Mouse (Mus musculus): ENCODE data around the gene Terb2. TPM values are rescaled to one million over a fixed set of nuclear protein-coding genes. Genes with fewer than 3 reads are reported as not detected.

Gene Terb2
- polyA plus RNA-seq (2012; rRNA removed): not detected in 2 replicates

DNA sequence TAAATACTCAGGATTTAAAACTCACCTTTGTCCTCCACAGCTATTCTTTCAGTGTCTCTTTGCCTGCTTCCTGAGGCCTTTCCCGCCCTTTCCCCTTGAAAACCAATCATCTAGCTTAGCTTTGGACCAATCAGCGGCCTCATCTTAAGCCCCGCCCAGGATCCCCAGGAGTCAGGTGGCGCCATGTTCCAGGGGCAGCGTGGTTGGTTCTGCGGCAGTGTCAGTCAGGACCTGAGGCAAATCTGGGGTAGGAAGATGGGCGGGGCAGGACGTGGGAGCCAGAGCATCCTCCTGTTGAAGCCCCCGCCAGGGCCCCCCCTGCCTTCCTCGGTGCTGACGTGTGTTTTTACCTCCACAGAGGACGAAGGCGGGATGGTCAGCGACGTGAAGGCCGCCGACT is at the start of gene Terb2, which contains the start of gene Patl2:
Terb2 (plus strand) TSS at position 167 of the 400 bp plus-strand sequence.
Patl2 (minus strand) TSS at position 84 of the 400 bp plus-strand sequence.

GRCm38 (mm10) chr2:122147508-122148241 is 38.4 kb upstream of the Terb2 start, which contains the start of gene B2m:
B2m (plus strand) TSS chr2:122147686.

GRCm38 (mm10) chr2:122160680-122161079 is 25.4 kb upstream of the Terb2 start, which contains the start of gene Trim69:
Trim69 (plus strand) TSS chr2:122160700.

DNA sequence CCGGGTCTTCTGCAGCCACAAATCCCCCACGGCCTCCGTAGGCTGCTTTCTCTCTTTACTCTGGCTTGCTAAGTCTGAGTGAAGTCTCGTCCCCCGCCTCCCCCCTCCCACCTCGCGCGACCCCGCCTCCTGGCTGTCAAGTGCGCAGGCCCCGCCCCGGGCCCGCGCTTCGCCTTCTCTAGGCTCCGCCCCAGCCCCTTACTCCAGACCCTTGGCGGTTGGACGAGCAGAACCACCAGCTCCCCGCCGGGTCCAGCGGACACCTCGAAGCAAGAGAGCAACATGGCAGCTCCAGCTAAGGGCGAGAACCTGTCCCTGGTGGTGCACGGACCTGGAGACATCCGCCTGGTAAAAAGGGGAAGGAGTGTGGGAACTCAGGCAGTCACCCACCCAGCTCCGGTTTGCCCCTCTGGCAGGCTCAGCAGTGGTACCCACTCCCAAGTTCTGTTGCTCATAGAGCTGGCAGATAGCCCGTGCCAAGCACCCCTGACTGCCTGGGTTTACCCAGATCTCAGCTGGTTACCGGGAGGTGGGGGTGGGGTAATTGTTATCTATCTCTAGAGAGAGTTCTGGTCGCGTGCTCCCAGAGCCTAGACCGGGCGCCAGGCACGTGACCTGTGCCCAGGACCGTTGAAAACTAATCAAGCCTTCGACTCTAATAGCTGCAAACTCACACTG is 48.7 kb downstream of the Terb2 start, which contains the start of gene Sord:
Sord (plus strand) TSS at position 139 of the 678 bp plus-strand sequence.

Other genes with a start within 250 kb of the Terb2 start
- gene Ctdspl2, start 230.3 kb upstream of the Terb2 start, polyA plus RNA-seq (2012; rRNA removed): 20.9 and 21.5 TPM in 2 replicates
- gene Mageb3, start 230.2 kb upstream of the Terb2 start, polyA plus RNA-seq (2012; rRNA removed): 0.66 and 0.69 TPM in 2 replicates
- gene Eif3j1, start 157.7 kb upstream of the Terb2 start, polyA plus RNA-seq (2012; rRNA removed): 18.5 and 19.8 TPM in 2 replicates
- 10.6 and 11.6 TPM in 2 replicates for gene Spg11, start 67.9 kb upstream of the Terb2 start, polyA plus RNA-seq (2012; rRNA removed)
- gene B2m, start 38.6 kb upstream of the Terb2 start, polyA plus RNA-seq (2012; rRNA removed): 51.2 and 63.2 TPM in 2 replicates
- 0.04 and 0.12 TPM in 2 replicates for gene Trim69, start 25.6 kb upstream of the Terb2 start, polyA plus RNA-seq (2012; rRNA removed)
- gene Patl2, start 83 bp upstream of the Terb2 start, polyA plus RNA-seq (2012; rRNA removed): 0.04 TPM in 1 of 2 replicates, not detected in the other
- 14.4 and 15.3 TPM in 2 replicates for gene Sord, start 48.5 kb downstream of the Terb2 start, polyA plus RNA-seq (2012; rRNA removed)
- 0.13 and 0.16 TPM in 2 replicates for gene Duox2, start 112.2 kb downstream of the Terb2 start, polyA plus RNA-seq (2012; rRNA removed)
- gene Duoxa2, start 112.6 kb downstream of the Terb2 start, polyA plus RNA-seq (2012; rRNA removed): 0.33 and 0.47 TPM in 2 replicates
- gene Duoxa1, start 127.5 kb downstream of the Terb2 start, polyA plus RNA-seq (2012; rRNA removed): 0.06 and 0.21 TPM in 2 replicates
- 0.17 and 0.19 TPM in 2 replicates for gene Duox1, start 129.4 kb downstream of the Terb2 start, polyA plus RNA-seq (2012; rRNA removed)
- gene Shf, start 182.9 kb downstream of the Terb2 start, polyA plus RNA-seq (2012; rRNA removed): 64.9 and 65.5 TPM in 2 replicates
- 0.21 and 0.44 TPM in 2 replicates for gene Slc28a2, start 240.2 kb downstream of the Terb2 start, polyA plus RNA-seq (2012; rRNA removed)

Data from central nervous system, embryonic 18 days (tissue).